Mouse (Mus musculus): ENCODE measurements around the gene Smg6.
"Not testable (repeated sequence)": the region's sequence is repeated elsewhere in the genome, so short reads cannot be mapped to it uniquely, and the experiment has no call there.

GRCm38 (mm10) chr11:75009537-75009936 is 83.9 kb downstream of the Smg6 start:
- not testable (repeated sequence) for TF ChIP-seq CTCF (IDR thresholded peaks at IDR 0.05; ENCODE audit: insufficient read depth, low read length); POLR2A (IDR thresholded peaks at IDR 0.05; ENCODE audit: borderline replicate concordance, extremely low read depth, low read depth, low read length)

Data from lung, adult 2 months (tissue).